Mouse (Mus musculus) layer of hippocampus, adult 2 months (tissue): Measurements from ENCODE around the gene Vti1a. TPM values are rescaled to one million over a fixed set of nuclear protein-coding genes. Genes with fewer than 3 reads are reported as not detected.
A peak's percentile ranks its signal among the peaks of the same experiment; 100 is the strongest.

Experiments
- DNase-seq, 2 experiments: peaks; one replicate each; pipeline ENCODE4 v3.0.0; 2022; ENCODE audit warnings: low spot score in 2 of 2
- H3K27ac ChIP-seq: fragments of 200-600 bp; 2 replicates; pipeline ENCODE4 v1.8.1; 2022
- H3K4me3 ChIP-seq: fragments of 200-600 bp; 2 replicates; pipeline ENCODE4 v1.8.1; 2022; ENCODE audit warnings: mild to moderate bottlenecking
- CTCF ChIP-seq: fragments of 200-600 bp; conservative IDR thresholded peaks from 2 replicates; pipeline ENCODE4 v1.8.1; 2022; ENCODE audit warnings: antibody characterized with exemption, mild to moderate bottlenecking, moderate library complexity
- total RNA-seq, 2 experiments: library from RNA; stranded (reverse); gene quantifications; 2 replicates each; pipeline ENCODE4 v1.2.3; 2021

Gene Vti1a
- total RNA-seq, 2 experiments from 2014 or later = 57.6 to 60.4 TPM

DNA sequence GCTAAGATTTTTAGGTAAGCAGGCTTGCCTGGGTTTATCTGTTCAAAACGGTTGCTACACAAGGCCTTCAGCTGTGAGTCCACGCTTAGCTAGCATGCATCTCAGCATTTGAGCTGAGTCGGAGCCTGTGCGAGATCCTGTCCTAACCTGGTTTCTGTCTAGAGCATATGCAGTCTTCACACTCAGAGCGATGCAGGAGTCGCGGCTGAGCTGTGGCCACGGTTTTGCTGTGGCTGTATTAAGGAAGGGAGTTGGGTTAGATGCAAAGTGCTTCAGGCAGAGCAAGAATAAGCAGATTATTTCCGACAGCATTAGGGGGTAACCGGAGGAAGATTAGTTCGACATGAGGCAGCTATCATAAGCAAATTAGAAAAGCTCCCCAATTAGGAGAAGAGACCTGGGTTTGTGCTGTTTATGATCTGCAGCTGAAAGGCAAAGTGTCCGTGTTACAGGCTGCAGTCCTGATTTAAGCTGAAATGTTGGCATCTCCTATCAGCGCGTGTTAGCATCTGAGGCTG, 292.8 kb downstream of the Vti1a start:
- Histone ChIP-seq H3K4me3 (no peak overlapping the region), H3K27ac (no peak overlapping the region)
- DNase-seq = no peak
- no peak for TF ChIP-seq CTCF

- Histone ChIP-seq H3K27ac (no peak overlapping the region), H3K4me3 (no peak overlapping the region)
- no peak for TF ChIP-seq CTCF
- DNase-seq = no peak
These were observed 293.7 kb downstream of the Vti1a start for GRCm38 (mm10) chr19:55609806-55610205.

- TF ChIP-seq CTCF = no peak
- Histone ChIP-seq H3K27ac (no peak overlapping the region), H3K4me3 (no peak overlapping the region)
- no peak for DNase-seq
These were observed 299.6 kb downstream of the Vti1a start for GRCm38 (mm10) chr19:55615743-55616142.

- no peak for DNase-seq
- no peak for TF ChIP-seq CTCF
- Histone ChIP-seq H3K27ac (no peak overlapping the region), H3K4me3 (no peak overlapping the region)
These were observed 300.2 kb downstream of the Vti1a start for GRCm38 (mm10) chr19:55616276-55616675.

- no peak for DNase-seq
- Histone ChIP-seq H3K4me3 (no peak overlapping the region), H3K27ac (no peak overlapping the region)
- no peak for TF ChIP-seq CTCF
These were observed 300.8 kb downstream of the Vti1a start for GRCm38 (mm10) chr19:55616937-55617336.

- H3K27ac ChIP-seq = no peak overlapping the region
- DNase-seq = no peak
- no peak for TF ChIP-seq CTCF
These were observed 302.5 kb downstream of the Vti1a start for GRCm38 (mm10) chr19:55618546-55618945.

GRCm38 (mm10) chr19:55620411-55621008, 304.4 kb downstream of the Vti1a start:
- peak overlapping the region; percentile 15; the same call in 1 of the 2 replicates for H3K27ac ChIP-seq
- DNase-seq = no peak
- no peak overlapping the region for H3K4me3 ChIP-seq
- no peak for TF ChIP-seq CTCF

More at GRCm38 (mm10) chr19:55618546-55618945, 302.5 kb downstream of the Vti1a start:
- no peak overlapping the region for H3K4me3 ChIP-seq

- H3K4me3 ChIP-seq = no peak overlapping the region
- no peak for TF ChIP-seq CTCF
- DNase-seq = no peak
- H3K27ac ChIP-seq = peak overlapping the region; percentile 15; the same call in 1 of the 2 replicates
These were observed 305.0 kb downstream of the Vti1a start for GRCm38 (mm10) chr19:55621011-55621625.

DNA sequence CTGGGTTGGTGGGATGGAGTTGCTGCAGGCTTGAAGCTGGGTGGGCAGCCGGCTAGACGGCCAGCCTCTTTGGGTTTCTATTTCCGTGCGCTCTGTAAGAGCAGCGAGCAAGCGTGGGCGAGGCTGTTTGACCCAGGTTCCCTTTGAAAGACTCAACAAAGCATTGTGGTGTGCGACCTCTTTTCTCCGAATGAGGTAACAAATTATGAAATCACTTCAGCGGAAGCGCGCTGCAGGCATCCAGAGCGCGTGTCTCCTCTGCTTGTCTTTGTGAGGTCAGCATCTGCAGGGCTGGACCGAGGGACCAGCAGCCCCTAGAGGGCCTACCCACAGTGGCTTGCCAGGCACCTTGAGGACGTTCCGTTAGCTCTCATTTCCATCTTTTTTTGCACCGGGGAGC, 306.7 kb downstream of the Vti1a start:
- H3K27ac ChIP-seq = no peak overlapping the region
- no peak overlapping the region for H3K4me3 ChIP-seq
- TF ChIP-seq CTCF = no peak
- DNase-seq = no peak

DNA sequence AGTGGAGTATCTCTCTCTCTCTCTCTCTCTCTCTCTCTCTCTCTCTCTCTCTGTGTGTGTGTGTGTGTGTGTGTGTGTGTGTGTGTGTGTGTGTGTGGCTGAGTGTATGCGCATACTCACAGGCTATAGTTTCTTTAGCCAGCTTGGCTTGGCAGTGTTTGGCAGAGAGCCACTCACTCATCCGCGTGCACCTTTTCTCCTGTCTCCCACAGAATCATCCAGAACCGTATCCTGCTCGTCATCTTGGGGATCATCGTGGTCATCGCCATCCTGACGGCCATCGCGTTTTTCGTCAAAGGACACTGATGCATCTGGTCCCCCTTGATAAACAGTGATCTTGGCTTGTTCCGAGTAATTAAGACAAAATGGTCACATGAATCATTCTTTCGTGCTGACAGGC, 307.5 kb downstream of the Vti1a start:
- Histone ChIP-seq H3K27ac (no peak overlapping the region), H3K4me3 (no peak overlapping the region)
- TF ChIP-seq CTCF = no peak
- DNase-seq = no peak

- Histone ChIP-seq H3K4me3 (peak overlapping the region; percentile 40), H3K27ac (no peak overlapping the region)
- no peak for TF ChIP-seq CTCF
- DNase-seq = no peak
These were observed 310.4 kb downstream of the Vti1a start for GRCm38 (mm10) chr19:55626483-55626882.

GRCm38 (mm10) chr19:55626952-55627351, 310.9 kb downstream of the Vti1a start:
- DNase-seq = no peak
- H3K27ac ChIP-seq = no peak overlapping the region
- no peak overlapping the region; the same call in 1 of the 2 replicates for H3K4me3 ChIP-seq
- TF ChIP-seq CTCF = no peak

- no peak for DNase-seq
- H3K4me3 ChIP-seq = no peak overlapping the region
- no peak for TF ChIP-seq CTCF
- H3K27ac ChIP-seq = no peak overlapping the region
These were observed 319.4 kb downstream of the Vti1a start for GRCm38 (mm10) chr19:55635488-55635887.

- TF ChIP-seq CTCF = no peak
- Histone ChIP-seq H3K27ac (no peak overlapping the region), H3K4me3 (no peak overlapping the region)
- no peak for DNase-seq
These were observed 324.2 kb downstream of the Vti1a start for GRCm38 (mm10) chr19:55640251-55640650.
